ENCODE assay signal across 21 mouse cellular contexts in genomic region chr12:57009010-57009409, GRCm38 (mm10).
DNase-seq lines count a peak whose midpoint lies in the region; ATAC-seq lines count a peak whose summit lies in the region.
"Had no signal": no experiment of that assay in that cellular context is flagged by ENCODE, and none has a peak within 500 bp of the region (broad histone marks: within the 10 kb centered on the region; RNA-seq: fewer than 3 reads in every experiment).

No protein-coding gene starts in this region.

- DNase-seq in heart, adult 9 months (ENCODE audit: low spot score in 2 of 2) = no peak
- no peak for DNase-seq in kidney, adult 8-10 months
- DNase-seq in embryo, embryonic 11 days = peak; percentile 69
- DNase-seq in right cerebral cortex, adult 2 months (ENCODE audit: low spot score in 2 of 2) = no peak
- DNase-seq: adrenal gland, postnatal 25 days; cerebellum, adult 9-10 months; heart, postnatal 4 days; kidney, adult 9 months; left cerebral cortex, postnatal 4 days; lung, postnatal 10 days; thymus, adult 2 months; thymus, postnatal 4 days had no signal

- H3K4me2 ChIP-seq in heart, embryonic 13.5 days = peak overlapping the region; percentile 30
- peak overlapping the region; percentile 37 for H3K4me2 ChIP-seq in kidney, embryonic 16.5 days (replicated peaks; ENCODE audit: low read depth, low read length)
- H3K4me2 ChIP-seq in neural tube, embryonic 13.5 days = peak overlapping the region; percentile 30
- H3K4me2 ChIP-seq: embryonic facial prominence, embryonic 15.5 days; midbrain, embryonic 11.5 days; stomach, embryonic 15.5 days had no signal

- H3K9me3 ChIP-seq in heart, embryonic 13.5 days = no peaks in the 10 kb centered on the region
- H3K9me3 ChIP-seq in kidney, embryonic 16.5 days (ENCODE audit: low read length) = no peaks in the 10 kb centered on the region
- no peaks in the 10 kb centered on the region for H3K9me3 ChIP-seq in neural tube, embryonic 13.5 days
- H3K9me3 ChIP-seq: embryonic facial prominence, embryonic 15.5 days; stomach, embryonic 15.5 days had no signal

- H3K4me3 ChIP-seq in heart, embryonic 13.5 days = no peak overlapping the region
- H3K4me3 ChIP-seq in kidney, embryonic 16.5 days (ENCODE audit: low read length) = no peak overlapping the region
- no peak overlapping the region for H3K4me3 ChIP-seq in neural tube, embryonic 13.5 days
- H3K4me3 ChIP-seq: embryonic facial prominence, embryonic 15.5 days; stomach, embryonic 15.5 days had no signal

- ATAC-seq in heart, embryonic 13.5 days (ENCODE audit: extremely low read depth, insufficient number of reproducible peaks, low FRiP score, low TSS enrichment) = no peak
- peak; percentile 63; the same call in 1 of the 2 replicates for ATAC-seq in kidney, embryonic 16.5 days (ENCODE audit: low FRiP score, low TSS enrichment)
- peak; percentile 59; the same call in 1 of the 2 replicates for ATAC-seq in neural tube, embryonic 13.5 days (ENCODE audit: low read depth)
- ATAC-seq in erythroid progenitor cell, adult 5-6 weeks (replicated peaks; ENCODE audit: low FRiP score, poor library complexity, severe bottlenecking) = no peak
- ATAC-seq: CD4-positive, CD25-positive, alpha-beta regulatory T cell, adult 4 months; inflammation-experienced regulatory T-cells, adult 6 months had no signal

- H3K27ac ChIP-seq in heart, embryonic 13.5 days (replicated peaks) = no peak overlapping the region
- H3K27ac ChIP-seq in kidney, embryonic 16.5 days (ENCODE audit: low read length) = no peak overlapping the region
- H3K27ac ChIP-seq in neural tube, embryonic 13.5 days (replicated peaks) = no peak overlapping the region
- H3K27ac ChIP-seq: embryonic facial prominence, embryonic 15.5 days; stomach, embryonic 15.5 days had no signal

- no peaks in the 10 kb centered on the region for H3K36me3 ChIP-seq in heart, embryonic 13.5 days
- no peaks in the 10 kb centered on the region for H3K36me3 ChIP-seq in kidney, embryonic 16.5 days (ENCODE audit: insufficient read depth, low read length)
- no peaks in the 10 kb centered on the region for H3K36me3 ChIP-seq in neural tube, embryonic 13.5 days
- H3K36me3 ChIP-seq: embryonic facial prominence, embryonic 15.5 days; stomach, embryonic 15.5 days had no signal

- WGBS in heart, embryonic 13.5 days = 53% methylated on average over 11 of the region's 11 CpGs
- WGBS in kidney, embryonic 16.5 days = 5% methylated on average over 11 of the region's 11 CpGs
- WGBS in neural tube, embryonic 13.5 days = 10% methylated on average over 11 of the region's 11 CpGs

- H3K4me1 ChIP-seq in heart, embryonic 13.5 days = no peaks in the 10 kb centered on the region
- H3K4me1 ChIP-seq in kidney, embryonic 16.5 days (ENCODE audit: insufficient read depth, low read length) = peaks cover 3% of the 10 kb centered on the region; the same call in 1 of the 2 replicates
- peaks cover 8% of the 10 kb centered on the region for H3K4me1 ChIP-seq in neural tube, embryonic 13.5 days (replicated peaks)
- H3K4me1 ChIP-seq: embryonic facial prominence, embryonic 15.5 days; stomach, embryonic 15.5 days had no signal

- no peak overlapping the region for H3K9ac ChIP-seq in heart, embryonic 13.5 days
- no peak overlapping the region for H3K9ac ChIP-seq in kidney, embryonic 16.5 days (replicated peaks; ENCODE audit: low read length)
- H3K9ac ChIP-seq in neural tube, embryonic 13.5 days = peak overlapping the region; percentile 22; the same call in 1 of the 2 replicates
- H3K9ac ChIP-seq: embryonic facial prominence, embryonic 15.5 days; stomach, embryonic 15.5 days had no signal

- no peaks in the 10 kb centered on the region for H3K27me3 ChIP-seq in heart, embryonic 13.5 days (replicated peaks)
- H3K27me3 ChIP-seq in kidney, embryonic 16.5 days (ENCODE audit: insufficient read depth, low read length) = no peaks in the 10 kb centered on the region
- H3K27me3 ChIP-seq in neural tube, embryonic 13.5 days = no peaks in the 10 kb centered on the region
- H3K27me3 ChIP-seq: embryonic facial prominence, embryonic 15.5 days; stomach, embryonic 15.5 days had no signal

Comparison
In these comparisons a context has a peak if more than half of its experiments do, and no peak if none do; other contexts are left out.
1. ATAC-seq: peak in kidney, embryonic 16.5 days (single experiment) and neural tube, embryonic 13.5 days (single experiment); none in heart, embryonic 13.5 days (single experiment) and erythroid progenitor cell, adult 5-6 weeks (single experiment).
2. Peak in every context shown above with its lines, with median percentiles within 50 percentile points of each other: H3K4me2 ChIP-seq.